Mouse (Mus musculus) cortical plate, adult 2 months (tissue): Measurements from ENCODE around the gene Tmem231.

Experiments
- CTCF ChIP-seq: fragments of 200-500 bp; IDR thresholded peaks from 2 replicates; pipeline ENCODE4 v1.5.1; 2011; ENCODE audit warnings: mild to moderate bottlenecking, control low read depth, low read length; ENCODE audit not compliant: insufficient read depth; ENCODE audit errors: extremely low read depth
- POLR2A ChIP-seq: fragments of 200-500 bp; IDR thresholded peaks from 2 replicates; pipeline ENCODE4 v1.6.1; 2011; ENCODE audit warnings: mild to moderate bottlenecking, low read length, control low read depth; ENCODE audit not compliant: insufficient read depth; ENCODE audit errors: extremely low read depth

DNA sequence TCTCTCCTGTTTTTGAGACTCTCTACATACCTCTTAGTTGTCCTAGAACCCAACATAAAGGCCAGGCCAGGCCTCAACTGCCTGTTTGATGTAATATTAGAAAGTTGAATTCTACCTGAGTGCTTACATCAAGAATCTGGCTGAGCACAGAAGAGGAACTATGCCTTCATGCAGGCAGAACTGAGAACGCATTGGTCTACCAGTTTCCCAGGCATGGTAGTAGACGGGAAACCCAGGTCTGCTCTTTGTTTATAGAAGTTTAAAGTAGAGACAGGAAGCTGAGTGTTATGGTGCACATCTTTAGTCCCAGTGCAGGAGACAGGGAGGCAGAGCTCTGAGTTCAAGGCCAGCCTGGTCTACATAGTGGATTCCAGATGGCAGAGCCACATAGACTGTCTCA lies 13.5 kb upstream of the Tmem231 start:
- no peak for TF ChIP-seq POLR2A
- TF ChIP-seq CTCF, result no peak
